In the genomic region with DNA sequence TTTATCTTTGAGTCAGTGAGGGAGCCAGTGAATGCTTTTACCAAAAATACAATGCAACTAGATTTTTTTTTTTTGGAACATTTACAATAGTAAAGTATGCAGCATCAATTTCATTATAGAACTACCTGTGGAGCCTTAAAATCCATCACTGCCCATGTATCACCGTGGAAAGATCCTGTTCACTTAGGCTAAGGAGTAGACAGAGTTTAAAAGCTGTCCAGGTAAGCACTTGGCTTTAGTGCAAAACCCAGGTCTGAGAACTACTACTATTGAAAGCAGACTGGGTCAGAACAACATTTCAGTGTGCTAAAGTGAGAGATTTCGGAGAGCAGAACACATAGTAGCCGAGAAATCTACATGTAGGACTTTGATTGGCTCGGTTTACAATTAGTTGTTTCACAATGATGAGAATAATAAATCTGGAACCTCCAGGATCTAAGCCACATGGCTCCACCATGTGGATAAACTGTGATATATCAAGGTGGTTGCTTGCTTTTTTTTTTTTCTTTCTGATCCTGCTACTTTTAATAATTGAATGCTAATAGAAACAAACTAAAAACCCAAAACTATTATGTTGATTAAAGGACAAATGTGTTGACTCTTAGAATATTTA, we compare ENCODE assay signal across 10 mouse cellular contexts. TPM values are rescaled to one million over a fixed set of nuclear protein-coding genes. Genes with fewer than 3 reads are reported as not detected.
A peak's percentile ranks its signal among the peaks of the same experiment; 100 is the strongest.
DNase-seq lines count a peak whose midpoint lies in the region; ATAC-seq and TF ChIP-seq lines count a peak whose summit lies in the region.
"Had no signal": no experiment of that assay in that cellular context is flagged by ENCODE, and none has a peak within 500 bp of the region (broad histone marks: within the 10 kb centered on the region; RNA-seq: fewer than 3 reads in every experiment).

No protein-coding gene starts in this region.

- H3K36me3 ChIP-seq in ES-E14 (ENCODE audit: control insufficient read depth, insufficient read depth, low read length, poor library complexity, severe bottlenecking) = no peaks in the 10 kb centered on the region
- H3K36me3 ChIP-seq in midbrain, embryonic 14.5 days (ENCODE audit: control insufficient read depth, insufficient read depth, low read length) = no peaks in the 10 kb centered on the region
- H3K36me3 ChIP-seq: embryonic facial prominence, embryonic 15.5 days; heart, embryonic 13.5 days had no signal

- H3K4me3 ChIP-seq in ES-E14 (ENCODE audit: insufficient read depth in 1 of 2, low read depth in 1 of 2, low read length in 2 of 2, poor library complexity in 1 of 2, severe bottlenecking in 1 of 2) = no peak overlapping the region
- H3K4me3 ChIP-seq in cortical plate, adult 2 months (ENCODE audit: insufficient read depth, low read length) = no peak overlapping the region
- H3K4me3 ChIP-seq in midbrain, embryonic 14.5 days (replicated peaks; ENCODE audit: low read depth, low read length) = no peak overlapping the region
- H3K4me3 ChIP-seq: embryonic facial prominence, embryonic 15.5 days; heart, embryonic 13.5 days had no signal

- peak; percentile 25 for DNase-seq in layer of hippocampus, adult 11-12 months (ENCODE audit: low spot score)
- no peak for DNase-seq in layer of hippocampus, postnatal 25 days (ENCODE audit: extremely low spot score in 1 of 2, low spot score in 1 of 2)
- DNase-seq in ES-E14 (ENCODE audit: low read depth, low spot score) = no peak
- peak; percentile 77 for DNase-seq in midbrain, embryonic 14.5 days
- no peak for DNase-seq in adrenal gland, postnatal 36 days
- DNase-seq in gastrocnemius, postnatal 4 days (ENCODE audit: low spot score in 2 of 2) = no peak
- no peak for DNase-seq in adrenal gland, postnatal 4 days (ENCODE audit: low spot score in 2 of 2)

- no peak for ATAC-seq in midbrain, embryonic 14.5 days (ENCODE audit: low FRiP score, low TSS enrichment)

- H3K9me3 ChIP-seq in ES-E14 (ENCODE audit: control insufficient read depth, insufficient read depth, low read depth, low read length) = no peaks in the 10 kb centered on the region
- no peaks in the 10 kb centered on the region for H3K9me3 ChIP-seq in midbrain, embryonic 14.5 days (ENCODE audit: control insufficient read depth, low read length)
- H3K9me3 ChIP-seq: embryonic facial prominence, embryonic 15.5 days; heart, embryonic 13.5 days had no signal

- H3K27ac ChIP-seq in ES-E14 (ENCODE audit: insufficient read depth, low read depth, low read length, poor library complexity, severe bottlenecking) = no peak overlapping the region
- no peak overlapping the region for H3K27ac ChIP-seq in cortical plate, adult 2 months (ENCODE audit: insufficient read depth, low read length)
- no peak overlapping the region for H3K27ac ChIP-seq in midbrain, embryonic 14.5 days (replicated peaks; ENCODE audit: low read depth, low read length)
- H3K27ac ChIP-seq: embryonic facial prominence, embryonic 15.5 days; heart, embryonic 13.5 days had no signal

- 35% methylated on average over 4 of the region's 4 CpGs for WGBS in midbrain, embryonic 14.5 days

- no peak overlapping the region for H3K9ac ChIP-seq in ES-E14 (ENCODE audit: insufficient read depth, low read depth, low read length, poor library complexity, severe bottlenecking)
- H3K9ac ChIP-seq in midbrain, embryonic 14.5 days (replicated peaks; ENCODE audit: low read length) = no peak overlapping the region
- H3K9ac ChIP-seq: embryonic facial prominence, embryonic 15.5 days; heart, embryonic 13.5 days had no signal

- no peak for TF ChIP-seq POLR2A in cortical plate, adult 2 months (IDR thresholded peaks at IDR 0.05; ENCODE audit: extremely low read depth, insufficient read depth, low read length)

- no peaks in the 10 kb centered on the region for H3K4me1 ChIP-seq in ES-E14 (ENCODE audit: control insufficient read depth in 2 of 2, insufficient read depth in 2 of 2, low read length in 2 of 2, poor library complexity in 1 of 2)
- no peaks in the 10 kb centered on the region for H3K4me1 ChIP-seq in cortical plate, adult 2 months (ENCODE audit: control insufficient read depth, insufficient read depth, low read length)
- no peaks in the 10 kb centered on the region for H3K4me1 ChIP-seq in midbrain, embryonic 14.5 days (ENCODE audit: control insufficient read depth, insufficient read depth, low read length)
- H3K4me1 ChIP-seq: embryonic facial prominence, embryonic 15.5 days; heart, embryonic 13.5 days had no signal

- no peaks in the 10 kb centered on the region for H3K27me3 ChIP-seq in midbrain, embryonic 14.5 days (ENCODE audit: control insufficient read depth, insufficient read depth, low read length)
- H3K27me3 ChIP-seq: embryonic facial prominence, embryonic 15.5 days; heart, embryonic 13.5 days had no signal

- in situ Hi-C loops in ES-E14 (cut with MboI; ENCODE audit: low sequenced_read_pairs in 2 of 2, unreplicated experiment in 2 of 2) = loop anchor here (5.0 to 25.0 kb wide), 2 partner anchors 202 to 212 kb away; no protein-coding TSS in a partner anchor

- peak overlapping the region; percentile 36 for H3K4me2 ChIP-seq in midbrain, embryonic 14.5 days (ENCODE audit: low read length)
- H3K4me2 ChIP-seq: embryonic facial prominence, embryonic 15.5 days; heart, embryonic 13.5 days had no signal

- 0 out of 2 replicates have a peak, but pooled peaks have one; percentile 10 for TF ChIP-seq CTCF in cortical plate, adult 2 months (IDR thresholded peaks at IDR 0.05; ENCODE audit: extremely low read depth, insufficient read depth, low read length)

TF ChIP-seq in ES-E14, 5 proteins besides CTCF, POLR2A, EP300 and RAD21:
- TF ChIP-seq CHD2 (IDR thresholded peaks at IDR 0.05; ENCODE audit: low read depth, low read length) (no peak), ZNF384 (IDR thresholded peaks at IDR 0.05; ENCODE audit: low read depth, low read length) (peak; percentile 88), ZC3H11A (IDR thresholded peaks at IDR 0.05; ENCODE audit: borderline replicate concordance, low read depth, low read length) (peak; percentile 41; the same call in 1 of the 2 replicates)

RNA-seq across cellular contexts. Expression of a gene that starts 24.6 kb away (rescaled TPM):
- 10 to 100 TPM; 64.7 to 64.8 TPM for total RNA-seq in layer of hippocampus, postnatal 25 days (2021)
- total RNA-seq in ES-E14 (2012; rRNA removed) = 46.2 and 46.6 TPM in 2 replicates
- 54.8 and 55.7 TPM in 2 replicates for polyA plus RNA-seq in cortical plate, adult 2 months (2012; rRNA removed)
- 99.7 and 108 TPM in 2 replicates for polyA plus RNA-seq in midbrain, embryonic 14.5 days (2014; fragmentation: Nextera tagmentation; extraction: Ambion mirVana)
- 10 to 100 TPM; 35.6 to 41.3 TPM for total RNA-seq in adrenal gland, postnatal 36 days (2021)
- 10 to 100 TPM; 26.4 to 33.3 TPM for total RNA-seq in gastrocnemius, postnatal 4 days (2021)
- total RNA-seq in adrenal gland, postnatal 4 days (2021) = 10 to 100 TPM; 46.6 to 47.8 TPM

Comparison
In these comparisons a context has a peak if more than half of its experiments do, and no peak if none do; other contexts are left out.
1. DNase-seq: peak in layer of hippocampus, adult 11-12 months (single experiment) and midbrain, embryonic 14.5 days (single experiment); none in layer of hippocampus, postnatal 25 days (0 of 2), ES-E14 (single experiment), adrenal gland, postnatal 36 days (0 of 2), gastrocnemius, postnatal 4 days (0 of 2) and adrenal gland, postnatal 4 days (0 of 2).